Mouse (Mus musculus) megakaryocyte-erythroid progenitor cell, adult 5-6 weeks (primary cell): ENCODE measurements around the gene Fam104a. TPM values are rescaled to one million over a fixed set of nuclear protein-coding genes. Genes with fewer than 3 reads are reported as not detected.

ENCODE experiments used
- total RNA-seq, 2 experiments: library from RNA; stranded (forward) in 1 of 2; stranded (reverse) in 1 of 2; fragments of 200-1000, 215-1000 nt in 1 of 2; fragments of >200 nt in 1 of 2; fragmentation: Nextera tagmentation in 1 of 2; gene quantifications; 2 replicates each; pipeline ENCODE4 v1.2.3; 2014 to 2017

Gene Fam104a
- total RNA-seq, 2 experiments from 2014 or later, result 20.8 to 30.8 TPM

Other genes starting within 250 kb of the Fam104a start
- gene Sstr2, start 64.8 kb downstream of the Fam104a start, total RNA-seq (2014; fragmentation: Nextera tagmentation), result not detected in 2 replicates
- gene Sstr2, start 64.8 kb downstream of the Fam104a start, total RNA-seq (2017), result 0.15 TPM in 1 of 2 replicates, not detected in the other
- 37.2 and 51.6 TPM in 2 replicates for gene Cog1, start 35.0 kb downstream of the Fam104a start, total RNA-seq (2014; fragmentation: Nextera tagmentation)
- gene Cog1, start 35.0 kb downstream of the Fam104a start, total RNA-seq (2017), result 23.9 and 26.2 TPM in 2 replicates
- 12.4 and 19.1 TPM in 2 replicates for gene Slc39a11, start 34.1 kb downstream of the Fam104a start, total RNA-seq (2014; fragmentation: Nextera tagmentation)
- 14.9 and 17.7 TPM in 2 replicates for gene Slc39a11, start 34.1 kb downstream of the Fam104a start, total RNA-seq (2017)
- gene D11Wsu47e, start 257 bp upstream of the Fam104a start, total RNA-seq (2014; fragmentation: Nextera tagmentation), result 21.7 and 23.6 TPM in 2 replicates
- gene D11Wsu47e, start 257 bp upstream of the Fam104a start, total RNA-seq (2017), result 11.8 and 19.7 TPM in 2 replicates
- not detected in 2 replicates for gene Cpsf4l, start 25.9 kb upstream of the Fam104a start, total RNA-seq (2014; fragmentation: Nextera tagmentation)
- not detected in 2 replicates for gene Cpsf4l, start 25.9 kb upstream of the Fam104a start, total RNA-seq (2017)
- 13.7 and 14.7 TPM in 2 replicates for gene Cdc42ep4, start 67.7 kb upstream of the Fam104a start, total RNA-seq (2014; fragmentation: Nextera tagmentation)
- gene Cdc42ep4, start 67.7 kb upstream of the Fam104a start, total RNA-seq (2017), result 10.7 and 13.7 TPM in 2 replicates